Mouse (Mus musculus): ENCODE results near the gene Olfr630. TPM values are rescaled to one million over a fixed set of nuclear protein-coding genes. Genes with fewer than 3 reads are reported as not detected.

Olfr630 gene
- polyA plus RNA-seq, 1 experiment from 2014 or later: not detected

DNA sequence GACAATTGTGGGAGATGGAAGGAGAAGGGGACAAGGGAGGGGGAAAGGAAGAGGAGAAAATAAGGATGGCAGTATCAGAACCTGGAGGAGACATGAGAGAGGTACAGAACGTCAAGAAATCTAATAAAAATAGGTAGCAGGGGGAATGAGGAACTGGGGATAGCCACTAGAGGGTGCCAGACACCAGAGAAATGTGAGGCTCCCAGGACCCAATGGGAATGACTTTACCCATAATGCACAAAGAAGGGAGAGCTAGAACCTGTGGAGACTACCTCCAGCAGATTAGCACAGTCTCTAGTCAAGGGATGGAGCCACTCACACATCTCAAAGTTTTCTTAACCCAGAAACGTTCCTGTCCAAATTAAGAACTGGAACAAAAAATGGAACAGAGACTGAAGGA lies 45.1 kb downstream of the Olfr630 start:
- Histone ChIP-seq H3K4me3 (replicated peaks; ENCODE audit: low read depth, low read length) (no peak overlapping the region), H3K4me1 (replicated peaks; ENCODE audit: insufficient read depth, low read length) (no peaks in the 10 kb centered on the region), H3K27me3 (ENCODE audit: insufficient read depth, low read length) (no peaks in the 10 kb centered on the region), H3K36me3 (ENCODE audit: insufficient read depth, low read length) (no peaks in the 10 kb centered on the region), H3K9ac (ENCODE audit: low read depth, low read length) (no peak overlapping the region), H3K9me3 (replicated peaks; ENCODE audit: low read length) (no peaks in the 10 kb centered on the region), H3K4me2 (ENCODE audit: low read length) (no peak overlapping the region), H3K27ac (no peak overlapping the region)
- DNase-seq (ENCODE audit: low spot score) (peak; percentile 1), ATAC-seq (replicated peaks; ENCODE audit: low FRiP score, low read depth) (no peak)
- WGBS: 26% methylated on average over 2 of the region's 2 CpGs
- TF ChIP-seq CTCF (IDR thresholded peaks at IDR 0.05; ENCODE audit: low read depth): peak; percentile 45; the same call in 1 of the 2 replicates

Other genes starting within 250 kb of the Olfr630 start
- gene Olfr610, start 245.2 kb downstream of the Olfr630 start, polyA plus RNA-seq (2015; fragmentation: Nextera tagmentation; extraction: Ambion mirVana): not detected in 2 replicates
- not detected in 2 replicates for gene Olfr611, start 236.5 kb downstream of the Olfr630 start, polyA plus RNA-seq (2015; fragmentation: Nextera tagmentation; extraction: Ambion mirVana)
- gene Olfr612, start 214.6 kb downstream of the Olfr630 start, polyA plus RNA-seq (2015; fragmentation: Nextera tagmentation; extraction: Ambion mirVana): not detected in 2 replicates
- gene Olfr613, start 209.3 kb downstream of the Olfr630 start, polyA plus RNA-seq (2015; fragmentation: Nextera tagmentation; extraction: Ambion mirVana): not detected in 2 replicates
- not detected in 2 replicates for gene Olfr615, start 201.3 kb downstream of the Olfr630 start, polyA plus RNA-seq (2015; fragmentation: Nextera tagmentation; extraction: Ambion mirVana)
- gene Olfr616, start 188.2 kb downstream of the Olfr630 start, polyA plus RNA-seq (2015; fragmentation: Nextera tagmentation; extraction: Ambion mirVana): not detected in 2 replicates
- not detected in 2 replicates for gene Olfr617, start 184.3 kb downstream of the Olfr630 start, polyA plus RNA-seq (2015; fragmentation: Nextera tagmentation; extraction: Ambion mirVana)
- not detected in 2 replicates for gene Olfr618, start 167.2 kb downstream of the Olfr630 start, polyA plus RNA-seq (2015; fragmentation: Nextera tagmentation; extraction: Ambion mirVana)
- gene Olfr619, start 156.8 kb downstream of the Olfr630 start, polyA plus RNA-seq (2015; fragmentation: Nextera tagmentation; extraction: Ambion mirVana): not detected in 2 replicates
- gene Olfr620, start 144.8 kb downstream of the Olfr630 start, polyA plus RNA-seq (2015; fragmentation: Nextera tagmentation; extraction: Ambion mirVana): not detected in 2 replicates
- not detected in 2 replicates for gene Olfr622, start 114.6 kb downstream of the Olfr630 start, polyA plus RNA-seq (2015; fragmentation: Nextera tagmentation; extraction: Ambion mirVana)
- gene Olfr623, start 93.6 kb downstream of the Olfr630 start, polyA plus RNA-seq (2015; fragmentation: Nextera tagmentation; extraction: Ambion mirVana): not detected in 2 replicates
- gene Olfr624, start 86.1 kb downstream of the Olfr630 start, polyA plus RNA-seq (2015; fragmentation: Nextera tagmentation; extraction: Ambion mirVana): 0.01 and 0.04 TPM in 2 replicates
- not detected in 2 replicates for gene Olfr625-ps1, start 74.6 kb downstream of the Olfr630 start, polyA plus RNA-seq (2015; fragmentation: Nextera tagmentation; extraction: Ambion mirVana)
- gene Olfr243, start 42.7 kb downstream of the Olfr630 start, polyA plus RNA-seq (2015; fragmentation: Nextera tagmentation; extraction: Ambion mirVana): not detected in 2 replicates
- not detected in 2 replicates for gene Olfr628, start 27.0 kb downstream of the Olfr630 start, polyA plus RNA-seq (2015; fragmentation: Nextera tagmentation; extraction: Ambion mirVana)
- gene Olfr629, start 12.4 kb downstream of the Olfr630 start, polyA plus RNA-seq (2015; fragmentation: Nextera tagmentation; extraction: Ambion mirVana): not detected in 2 replicates
- gene Olfr69, start 14.3 kb upstream of the Olfr630 start, polyA plus RNA-seq (2015; fragmentation: Nextera tagmentation; extraction: Ambion mirVana): not detected in 2 replicates
- not detected in 2 replicates for gene Olfr68, start 22.4 kb upstream of the Olfr630 start, polyA plus RNA-seq (2015; fragmentation: Nextera tagmentation; extraction: Ambion mirVana)
- not detected in 2 replicates for gene Olfr67, start 34.5 kb upstream of the Olfr630 start, polyA plus RNA-seq (2015; fragmentation: Nextera tagmentation; extraction: Ambion mirVana)
- gene Hbb-bt, start 56.7 kb upstream of the Olfr630 start, polyA plus RNA-seq (2015; fragmentation: Nextera tagmentation; extraction: Ambion mirVana): 402 and 408 TPM in 2 replicates
- 1,726 and 1,799 TPM in 2 replicates for gene Hbb-bs, start 70.8 kb upstream of the Olfr630 start, polyA plus RNA-seq (2015; fragmentation: Nextera tagmentation; extraction: Ambion mirVana)
- not detected in 2 replicates for gene Hbb-bh2, start 83.2 kb upstream of the Olfr630 start, polyA plus RNA-seq (2015; fragmentation: Nextera tagmentation; extraction: Ambion mirVana)
- gene Hbb-bh1, start 85.8 kb upstream of the Olfr630 start, polyA plus RNA-seq (2015; fragmentation: Nextera tagmentation; extraction: Ambion mirVana): not detected in 2 replicates
- gene Hbb-y, start 95.9 kb upstream of the Olfr630 start, polyA plus RNA-seq (2015; fragmentation: Nextera tagmentation; extraction: Ambion mirVana): 0.38 and 0.54 TPM in 2 replicates
- gene Olfr66, start 128.9 kb upstream of the Olfr630 start, polyA plus RNA-seq (2015; fragmentation: Nextera tagmentation; extraction: Ambion mirVana): not detected in 2 replicates
- not detected in 2 replicates for gene Olfr64, start 137.2 kb upstream of the Olfr630 start, polyA plus RNA-seq (2015; fragmentation: Nextera tagmentation; extraction: Ambion mirVana)
- gene Olfr65, start 146.2 kb upstream of the Olfr630 start, polyA plus RNA-seq (2015; fragmentation: Nextera tagmentation; extraction: Ambion mirVana): not detected in 2 replicates
- gene Olfr631, start 171.5 kb upstream of the Olfr630 start, polyA plus RNA-seq (2015; fragmentation: Nextera tagmentation; extraction: Ambion mirVana): not detected in 2 replicates
- gene Olfr632, start 177.0 kb upstream of the Olfr630 start, polyA plus RNA-seq (2015; fragmentation: Nextera tagmentation; extraction: Ambion mirVana): not detected in 2 replicates
- gene Olfr633, start 187.1 kb upstream of the Olfr630 start, polyA plus RNA-seq (2015; fragmentation: Nextera tagmentation; extraction: Ambion mirVana): not detected in 2 replicates
- not detected in 2 replicates for gene Olfr635, start 213.8 kb upstream of the Olfr630 start, polyA plus RNA-seq (2015; fragmentation: Nextera tagmentation; extraction: Ambion mirVana)
- gene Olfr638, start 241.4 kb upstream of the Olfr630 start, polyA plus RNA-seq (2015; fragmentation: Nextera tagmentation; extraction: Ambion mirVana): not detected in 2 replicates